ENCODE assay signal across 12 mouse cellular contexts in genomic region chr10:60371596-60372386, GRCm38 (mm10). TPM values are rescaled to one million over a fixed set of nuclear protein-coding genes. Genes with fewer than 3 reads are reported as not detected.
DNase-seq lines count a peak whose midpoint lies in the region; ATAC-seq and TF ChIP-seq lines count a peak whose summit lies in the region.
"Had no signal": no experiment of that assay in that cellular context is flagged by ENCODE, and none has a peak within 500 bp of the region (broad histone marks: within the 10 kb centered on the region; RNA-seq: fewer than 3 reads in every experiment).

No protein-coding gene starts in this region.

- H3K9ac ChIP-seq in heart, postnatal 0 days (replicated peaks; ENCODE audit: low read depth, low read length): no peak overlapping the region
- H3K9ac ChIP-seq in MEL (ENCODE audit: control insufficient read depth, low read depth, low read length, poor library complexity, severe bottlenecking): no peak overlapping the region
- H3K9ac ChIP-seq: limb, embryonic 12.5 days had no signal

- H3K4me1 ChIP-seq in heart, postnatal 0 days (ENCODE audit: control insufficient read depth, insufficient read depth): peaks cover 3% of the 10 kb centered on the region; the same call in 1 of the 2 replicates
- H3K4me1 ChIP-seq in MEL (ENCODE audit: control insufficient read depth in 1 of 2, insufficient read depth in 2 of 2, low read length in 2 of 2): 0 out of 4 replicates have a peak, but pooled peaks cover 0 to 2% of the 10 kb centered on the region in 2 experiments

- no peak for TF ChIP-seq RAD21 in MEL (IDR thresholded peaks at IDR 0.05; ENCODE audit: low read depth, low read length)

- H3K79me2 ChIP-seq in MEL (ENCODE audit: control insufficient read depth, insufficient read depth, low read length, poor library complexity): no peaks in the 10 kb centered on the region

- H3K4me3 ChIP-seq in heart, postnatal 0 days (ENCODE audit: low read depth, low read length): no peak overlapping the region
- no peak overlapping the region for H3K4me3 ChIP-seq in MEL (ENCODE audit: control insufficient read depth in 1 of 2, insufficient read depth in 1 of 2, low read depth in 2 of 2, low read length in 2 of 2)
- H3K4me3 ChIP-seq: limb, embryonic 12.5 days had no signal

- H3K4me2 ChIP-seq in heart, postnatal 0 days (ENCODE audit: low read depth, low read length): no peak overlapping the region
- H3K4me2 ChIP-seq: limb, embryonic 12.5 days had no signal

- intact Hi-C loops in heart, postnatal 36 days (cut with DNase I): loop anchor here (2.0 kb wide), 1 partner anchor 17 kb away; no protein-coding TSS in a partner anchor

- no peak for TF ChIP-seq EP300 in heart, postnatal 0 days (IDR thresholded peaks at IDR 0.05; ENCODE audit: low read depth)
- TF ChIP-seq EP300 in MEL (IDR thresholded peaks at IDR 0.05; ENCODE audit: low read depth in 1 of 2, low read length in 2 of 2): no peak

- 66% methylated on average over 5 of the region's 5 CpGs for WGBS in heart, postnatal 0 days

- H3K27ac ChIP-seq in heart, postnatal 0 days (ENCODE audit: low read depth): peak overlapping the region; percentile 64; the same call in 1 of the 2 replicates
- H3K27ac ChIP-seq in MEL (ENCODE audit: control insufficient read depth, low read depth, low read length): no peak overlapping the region
- H3K27ac ChIP-seq: limb, embryonic 12.5 days had no signal

- DNase-seq in heart, postnatal 0 days (ENCODE audit: low spot score): no peak
- no peak for DNase-seq in heart, postnatal 36 days
- peak; percentile 20 for DNase-seq in MEL (ENCODE audit: low read depth, low spot score)
- peak; percentile 35 for DNase-seq in lung, postnatal 10 days
- peak; percentile 41 to 57 for DNase-seq in thymus, adult 18-20 months
- no peak for DNase-seq in frontal cortex, postnatal 14 days (ENCODE audit: low spot score in 2 of 2)
- DNase-seq in ovary, postnatal 10 days (ENCODE audit: low spot score): no peak
- DNase-seq: gastrocnemius, postnatal 36 days; kidney, adult 11 months had no signal

- TF ChIP-seq POLR2A in MEL (IDR thresholded peaks at IDR 0.05; ENCODE audit: control insufficient read depth in 1 of 2, insufficient read depth in 1 of 2, low read depth in 1 of 2, low read length in 2 of 2, poor library complexity in 1 of 2): no peak

- no peaks in the 10 kb centered on the region for H3K36me3 ChIP-seq in heart, postnatal 0 days (replicated peaks; ENCODE audit: control insufficient read depth, insufficient read depth, low read length)
- no peaks in the 10 kb centered on the region for H3K36me3 ChIP-seq in MEL (ENCODE audit: control insufficient read depth in 1 of 2, insufficient read depth in 2 of 2, low read length in 2 of 2)
- H3K36me3 ChIP-seq: G1E; limb, embryonic 12.5 days had no signal

- no peaks in the 10 kb centered on the region for H3K27me3 ChIP-seq in heart, postnatal 0 days (ENCODE audit: control insufficient read depth, insufficient read depth, low read length)
- H3K27me3 ChIP-seq in MEL (ENCODE audit: control insufficient read depth in 1 of 2, insufficient read depth in 2 of 2, low read length in 2 of 2): no peaks in the 10 kb centered on the region
- H3K27me3 ChIP-seq: limb, embryonic 12.5 days had no signal

- ATAC-seq in heart, postnatal 0 days (ENCODE audit: insufficient read depth, low read depth): no peak
- no peak for ATAC-seq in activated CD4-positive, CD25-positive, alpha-beta regulatory T cell, adult 4 months

- no peaks in the 10 kb centered on the region for H3K9me3 ChIP-seq in heart, postnatal 0 days (replicated peaks; ENCODE audit: control insufficient read depth, low read length)
- H3K9me3 ChIP-seq in MEL (replicated peaks; ENCODE audit: insufficient read depth, low read length): no peaks in the 10 kb centered on the region
- H3K9me3 ChIP-seq: limb, embryonic 12.5 days had no signal

- no peak for TF ChIP-seq CTCF in heart, postnatal 0 days (IDR thresholded peaks at IDR 0.05; ENCODE audit: low read depth)
- no peak for TF ChIP-seq CTCF in MEL (IDR thresholded peaks at IDR 0.05 in 2 of 3, conservative IDR thresholded peaks at IDR 0.05 in 1 of 3; ENCODE audit: control insufficient read depth in 1 of 3, insufficient read depth in 1 of 3, low read depth in 2 of 3, low read length in 3 of 3, poor library complexity in 1 of 3, severe bottlenecking in 1 of 3)

TF ChIP-seq in MEL, 35 proteins besides CTCF, POLR2A, EP300 and RAD21:
- TF ChIP-seq ELF1 (IDR thresholded peaks at IDR 0.05; ENCODE audit: low read depth, low read length) (no peak), POLR2AphosphoS5 (IDR thresholded peaks at IDR 0.05; ENCODE audit: borderline replicate concordance, low read depth, low read length) (no peak), RCOR1 (IDR thresholded peaks at IDR 0.05; ENCODE audit: low read depth, low read length) (no peak), USF2 (IDR thresholded peaks at IDR 0.05; ENCODE audit: borderline replicate concordance in 1 of 2, insufficient read depth in 1 of 2, low read depth in 1 of 2, low read length in 2 of 2) (no peak), ZKSCAN1 (IDR thresholded peaks at IDR 0.05; ENCODE audit: low read depth, low read length) (no peak), UBTF (IDR thresholded peaks at IDR 0.05; ENCODE audit: borderline replicate concordance, insufficient read depth, low read depth, low read length) (no peak), SMC3 (IDR thresholded peaks at IDR 0.05; ENCODE audit: low read depth, low read length) (no peak), KAT2A (conservative IDR thresholded peaks at IDR 0.05; ENCODE audit: low read depth, low read length) (no peak), TAL1 (IDR thresholded peaks at IDR 0.05; ENCODE audit: low read length) (no peak), CHD1 (IDR thresholded peaks at IDR 0.05; ENCODE audit: low read depth, low read length) (no peak), BHLHE40 (IDR thresholded peaks at IDR 0.05; ENCODE audit: borderline replicate concordance, low read depth, low read length) (no peak), ZNF384 (IDR thresholded peaks at IDR 0.05; ENCODE audit: low read depth, low read length) (no peak)

RNA-seq across cellular contexts. Expression of gene Vsir, which starts 25.1 kb away (rescaled TPM):
- total RNA-seq in heart, postnatal 0 days (2014; rRNA removed; ENCODE audit: low replicate concordance): 8.3 and 117 TPM in 2 replicates
- polyA plus RNA-seq in heart, postnatal 0 days (2015; fragmentation: Nextera tagmentation; extraction: Ambion mirVana): 4.6 and 4.7 TPM in 2 replicates
- total RNA-seq in heart, postnatal 36 days (2021): 10 to 100 TPM; 17.6 to 27.0 TPM
- 4.9 and 11.2 TPM in 2 replicates for total RNA-seq in MEL (2012; rRNA removed)
- polyA plus RNA-seq in MEL (2012; ENCODE audit: insufficient read depth in 1 of 2, insufficient read length in 2 of 2, low read depth in 1 of 2, low replicate concordance in 2 of 2, missing spikeins in 1 of 2): 10 to 100 TPM in 1 of 2 experiments, not detected in 1; 10.6 TPM
- 100 to 1,000 TPM; 182 to 186 TPM for polyA plus RNA-seq in activated CD4-positive, CD25-positive, alpha-beta regulatory T cell, adult 4 months (2017; shearing (Covaris generic))

RNA-seq across cellular contexts. Expression of gene Gm17455, which starts 27.7 kb away (rescaled TPM):
- total RNA-seq in heart, postnatal 0 days (2014; rRNA removed; ENCODE audit: low replicate concordance): not detected in 2 replicates
- 0.38 TPM in 2 replicates for polyA plus RNA-seq in heart, postnatal 0 days (2015; fragmentation: Nextera tagmentation; extraction: Ambion mirVana)
- not detected for total RNA-seq in heart, postnatal 36 days (2021)
- total RNA-seq in MEL (2012; rRNA removed): not detected in 2 replicates
- polyA plus RNA-seq in MEL (2012; ENCODE audit: insufficient read depth in 1 of 2, insufficient read length in 2 of 2, low read depth in 1 of 2, low replicate concordance in 2 of 2, missing spikeins in 1 of 2): not detected
- under 1 TPM in 1 of 2 experiments, not detected in 1; 0.84 TPM for polyA plus RNA-seq in activated CD4-positive, CD25-positive, alpha-beta regulatory T cell, adult 4 months (2017; shearing (Covaris generic))
- total RNA-seq: G1E; gastrocnemius, postnatal 36 days had no signal
- polyA plus RNA-seq: G1E had no signal

Comparison
In these comparisons a context has a peak if more than half of its experiments do, and no peak if none do; other contexts are left out.
1. DNase-seq: peak in MEL (single experiment), lung, postnatal 10 days (single experiment) and thymus, adult 18-20 months (2 of 2); none in heart, postnatal 0 days (single experiment), heart, postnatal 36 days (0 of 2), frontal cortex, postnatal 14 days (0 of 2) and ovary, postnatal 10 days (single experiment).